Mouse (Mus musculus) small intestine, adult 2 months (tissue): ENCODE measurements around the gene Mea1.

Experiments
- CTCF ChIP-seq: fragments of 200-500 bp; IDR thresholded peaks from 2 replicates; pipeline ENCODE4 v1.5.1; 2012; ENCODE audit warnings: low read depth, mild to moderate bottlenecking, control low read depth, inconsistent platforms, low read length, moderate library complexity, mixed read lengths; ENCODE audit not compliant: insufficient replicate concordance, insufficient read length; ENCODE audit errors: extremely low read depth
- POLR2A ChIP-seq: fragments of 200-500 bp; IDR thresholded peaks from 2 replicates; pipeline ENCODE4 v1.6.1; 2012; ENCODE audit warnings: low read depth, mild to moderate bottlenecking, control low read depth, inconsistent platforms, low read length, moderate library complexity

DNA sequence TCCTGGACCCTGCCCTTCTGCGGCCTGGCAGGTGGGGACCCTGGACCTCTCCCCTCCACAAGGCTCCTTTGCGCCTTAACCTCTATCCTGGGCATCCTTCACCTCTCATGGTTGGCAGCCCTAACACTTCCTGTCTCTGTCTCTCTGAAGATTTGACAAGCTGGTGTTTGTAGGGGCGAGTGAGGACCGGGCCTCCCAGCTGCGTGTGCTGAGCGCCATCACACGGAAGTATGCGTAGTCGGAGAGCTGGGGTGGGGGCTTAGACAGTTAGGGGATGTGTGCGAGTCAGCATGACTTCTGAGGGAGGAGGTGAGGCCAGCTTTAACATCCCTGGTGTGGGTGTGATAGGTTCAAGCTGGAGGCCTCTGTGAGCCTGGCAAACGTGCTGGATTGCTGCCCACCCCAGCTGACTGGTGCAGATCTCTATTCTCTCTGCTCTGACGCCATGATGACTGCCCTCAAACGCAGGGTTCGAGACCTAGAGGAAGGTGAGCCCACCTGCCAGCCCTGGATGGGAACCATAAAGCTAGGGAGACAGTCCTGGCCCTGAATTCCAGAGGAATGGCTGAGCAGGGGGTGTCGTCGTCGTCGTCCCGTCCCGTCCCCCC lies 46.0 kb downstream of the Mea1 start:
- no peak for TF ChIP-seq POLR2A
- TF ChIP-seq CTCF = no peak
